Mouse (Mus musculus): ENCODE measurements at regions not wholly inside any gene's neighbourhood (a gene's known extent, or its start where the extent isn't known, plus 50 kb on each side); places are given as distances from the start of the nearest gene placed in this dataset.
A peak's percentile ranks its signal among the peaks of the same experiment; 100 is the strongest.

DNA sequence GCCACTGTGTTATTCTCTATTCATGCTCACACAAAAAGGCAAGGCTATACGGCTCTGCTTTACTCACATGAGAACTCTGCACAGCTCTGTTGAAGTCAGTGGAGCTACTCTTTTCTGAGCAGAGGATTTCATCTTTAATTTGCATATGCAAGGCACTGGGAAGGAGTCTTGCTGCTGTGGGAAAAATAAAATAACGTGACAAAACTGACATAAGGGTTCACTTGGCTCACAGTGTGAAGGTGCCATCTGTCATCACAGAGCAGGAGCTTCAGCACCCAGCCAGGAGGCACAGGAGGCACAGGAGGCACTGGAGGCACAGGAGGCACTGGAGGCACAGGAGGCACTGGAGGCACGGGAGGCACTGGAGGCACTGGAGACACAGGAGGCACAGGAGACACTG, 83.9 kb upstream of the Lhx8 start:
- WGBS: 54% methylated on average over 3 of the region's 3 CpGs
- Histone ChIP-seq H3K9me3 (ENCODE audit: control insufficient read depth, low read length) (no peaks in the 10 kb centered on the region), H3K4me1 (ENCODE audit: control insufficient read depth, insufficient read depth, low read depth, low read length) (no peaks in the 10 kb centered on the region), H3K4me2 (ENCODE audit: low read length) (no peak overlapping the region), H3K27ac (ENCODE audit: low read depth, low read length) (no peak overlapping the region), H3K4me3 (ENCODE audit: low read length) (no peak overlapping the region), H3K27me3 (replicated peaks; ENCODE audit: control insufficient read depth, insufficient read depth, low read length) (no peaks in the 10 kb centered on the region), H3K9ac (ENCODE audit: low read depth, low read length) (no peak overlapping the region), H3K36me3 (ENCODE audit: control insufficient read depth, insufficient read depth, low read length) (no peaks in the 10 kb centered on the region)
- no peak for ATAC-seq

DNA sequence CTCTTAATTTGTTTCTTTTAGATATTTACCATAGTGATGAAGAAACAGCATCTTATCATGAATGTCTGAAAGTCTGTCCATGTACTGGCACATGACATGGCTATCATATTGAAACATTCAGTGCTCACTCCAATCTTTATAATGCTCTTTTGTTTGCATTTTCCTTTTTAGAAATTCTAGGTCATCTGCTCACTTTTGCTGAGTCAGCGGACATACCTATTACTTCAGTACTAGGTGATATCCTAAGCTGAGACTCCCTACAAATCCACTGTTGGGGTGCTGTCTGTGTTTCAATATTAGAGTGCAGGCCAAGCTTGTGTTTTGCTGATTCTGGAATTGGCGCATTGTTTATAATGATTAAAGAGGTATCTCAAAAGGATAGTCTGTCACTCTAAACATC, 79.8 kb upstream of the Lhx8 start:
- Histone ChIP-seq H3K36me3 (ENCODE audit: control insufficient read depth, insufficient read depth, low read length) (no peaks in the 10 kb centered on the region), H3K4me1 (ENCODE audit: control insufficient read depth, insufficient read depth, low read depth, low read length) (no peaks in the 10 kb centered on the region), H3K4me3 (ENCODE audit: low read length) (no peak overlapping the region), H3K4me2 (ENCODE audit: low read length) (no peak overlapping the region), H3K9ac (ENCODE audit: low read depth, low read length) (no peak overlapping the region), H3K27ac (ENCODE audit: low read depth, low read length) (no peak overlapping the region), H3K9me3 (ENCODE audit: control insufficient read depth, low read length) (no peaks in the 10 kb centered on the region), H3K27me3 (replicated peaks; ENCODE audit: control insufficient read depth, insufficient read depth, low read length) (no peaks in the 10 kb centered on the region)
- 93% methylated on average over 2 of the region's 2 CpGs for WGBS
- no peak for ATAC-seq

DNA sequence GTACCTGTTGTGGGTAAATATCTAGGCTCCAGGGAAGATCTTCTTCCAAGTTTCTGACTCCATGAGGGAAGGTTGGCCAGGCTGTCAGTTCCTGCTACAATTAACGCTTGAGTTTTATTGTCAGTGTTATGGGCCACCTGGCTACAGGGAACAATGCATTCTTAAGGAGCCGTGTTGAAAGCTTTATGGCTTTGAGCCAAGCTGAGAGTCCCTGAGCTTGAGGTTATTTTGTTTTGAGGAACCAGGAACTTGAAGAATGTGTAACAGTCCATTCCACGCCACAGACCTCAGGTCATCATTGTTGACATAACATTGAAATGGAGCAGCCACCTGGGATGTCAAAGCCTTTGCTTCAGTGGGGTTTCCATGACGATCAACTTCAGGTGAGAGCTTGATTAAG, 71.6 kb upstream of the Lhx8 start:
- Histone ChIP-seq H3K4me2 (ENCODE audit: low read length) (no peak overlapping the region), H3K4me1 (ENCODE audit: control insufficient read depth, insufficient read depth, low read depth, low read length) (no peaks in the 10 kb centered on the region), H3K36me3 (ENCODE audit: control insufficient read depth, insufficient read depth, low read length) (no peaks in the 10 kb centered on the region), H3K9ac (ENCODE audit: low read depth, low read length) (no peak overlapping the region), H3K27me3 (replicated peaks; ENCODE audit: control insufficient read depth, insufficient read depth, low read length) (no peaks in the 10 kb centered on the region), H3K27ac (ENCODE audit: low read depth, low read length) (no peak overlapping the region), H3K9me3 (ENCODE audit: control insufficient read depth, low read length) (no peaks in the 10 kb centered on the region), H3K4me3 (ENCODE audit: low read length) (no peak overlapping the region)
- 56% methylated on average over 4 of the region's 4 CpGs for WGBS
- ATAC-seq: no peak

DNA sequence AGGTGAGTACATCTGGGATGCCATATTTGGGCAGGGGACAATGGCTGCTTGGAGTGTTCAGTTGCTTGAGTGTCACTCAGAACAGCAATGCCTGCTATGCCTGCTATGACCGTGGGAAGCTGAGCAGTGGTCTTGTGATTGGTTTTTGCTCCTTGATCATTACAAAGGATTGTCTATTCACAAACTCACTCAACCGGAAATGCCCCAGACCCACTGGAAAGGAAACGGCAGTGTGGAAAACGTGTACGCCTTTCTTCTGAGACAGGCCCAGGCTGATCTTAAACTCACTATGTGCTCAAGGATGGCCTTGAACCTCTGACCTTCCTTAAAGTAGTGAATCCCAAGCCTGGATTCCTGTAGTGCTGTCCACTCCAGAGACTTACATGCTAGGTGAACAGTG, 63.2 kb upstream of the Lhx8 start:
- no peak overlapping the region for H3K4me3 ChIP-seq (ENCODE audit: low read length)
- H3K4me2 ChIP-seq (ENCODE audit: low read length): no peak overlapping the region
- no peak overlapping the region for H3K9ac ChIP-seq (ENCODE audit: low read depth, low read length)
- ATAC-seq: no peak
- no peaks in the 10 kb centered on the region for H3K36me3 ChIP-seq (ENCODE audit: control insufficient read depth, insufficient read depth, low read length)
- H3K9me3 ChIP-seq (ENCODE audit: control insufficient read depth, low read length): no peaks in the 10 kb centered on the region
- WGBS: 52% methylated on average over 5 of the region's 5 CpGs
- H3K4me1 ChIP-seq (ENCODE audit: control insufficient read depth, insufficient read depth, low read depth, low read length): no peaks in the 10 kb centered on the region
- no peak overlapping the region for H3K27ac ChIP-seq (ENCODE audit: low read depth, low read length)
- no peaks in the 10 kb centered on the region for H3K27me3 ChIP-seq (replicated peaks; ENCODE audit: control insufficient read depth, insufficient read depth, low read length)

DNA sequence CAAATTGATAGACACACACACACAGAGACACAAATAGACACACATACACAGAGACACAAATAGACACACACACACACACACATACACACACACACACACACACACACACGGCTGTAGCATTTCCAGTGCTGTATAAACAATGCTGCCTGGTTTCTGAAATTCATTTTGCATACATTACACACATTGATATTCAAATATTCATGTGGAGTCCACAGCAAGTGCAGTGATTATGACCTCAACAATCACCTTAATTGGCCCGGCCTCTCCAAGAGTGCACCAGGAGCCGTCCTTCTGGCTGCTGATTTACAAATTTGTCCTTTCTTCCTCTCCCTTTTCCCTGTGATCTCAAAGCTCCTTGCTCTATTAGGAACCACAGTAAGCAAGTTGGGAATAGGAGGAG, 61.2 kb upstream of the Lhx8 start:
- 0 out of 2 replicates have a peak, but pooled peaks have one; percentile 24 for ATAC-seq
- Histone ChIP-seq H3K27me3 (replicated peaks; ENCODE audit: control insufficient read depth, insufficient read depth, low read length) (no peaks in the 10 kb centered on the region), H3K4me3 (ENCODE audit: low read length) (no peak overlapping the region), H3K36me3 (ENCODE audit: control insufficient read depth, insufficient read depth, low read length) (no peaks in the 10 kb centered on the region), H3K9ac (ENCODE audit: low read depth, low read length) (no peak overlapping the region), H3K4me1 (ENCODE audit: control insufficient read depth, insufficient read depth, low read depth, low read length) (no peaks in the 10 kb centered on the region), H3K9me3 (ENCODE audit: control insufficient read depth, low read length) (no peaks in the 10 kb centered on the region), H3K4me2 (ENCODE audit: low read length) (no peak overlapping the region), H3K27ac (ENCODE audit: low read depth, low read length) (no peak overlapping the region)
- 34% methylated on average over 3 of the region's 3 CpGs for whole genome bisulfite sequencing

DNA sequence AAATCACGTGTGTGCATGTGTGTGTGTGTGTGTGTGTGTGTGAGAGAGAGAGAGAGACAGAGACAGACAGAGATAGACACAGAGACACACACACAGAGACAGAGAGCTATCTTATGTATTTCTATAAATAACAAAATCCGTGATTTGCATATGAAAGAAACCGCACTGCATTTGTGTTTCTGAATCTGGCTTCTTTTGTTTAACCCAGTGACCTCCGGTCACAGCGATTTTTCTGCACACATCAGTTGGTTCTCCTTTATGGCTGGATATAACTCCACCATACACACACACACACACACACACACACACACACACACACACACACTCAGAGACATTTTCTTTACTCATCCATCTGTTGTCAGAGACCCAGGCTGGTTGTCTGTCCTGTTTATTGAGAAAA, 58.2 kb upstream of the Lhx8 start:
- 38% methylated on average over 5 of the region's 5 CpGs for WGBS
- no peak overlapping the region for H3K9ac ChIP-seq (ENCODE audit: low read depth, low read length)

DNA sequence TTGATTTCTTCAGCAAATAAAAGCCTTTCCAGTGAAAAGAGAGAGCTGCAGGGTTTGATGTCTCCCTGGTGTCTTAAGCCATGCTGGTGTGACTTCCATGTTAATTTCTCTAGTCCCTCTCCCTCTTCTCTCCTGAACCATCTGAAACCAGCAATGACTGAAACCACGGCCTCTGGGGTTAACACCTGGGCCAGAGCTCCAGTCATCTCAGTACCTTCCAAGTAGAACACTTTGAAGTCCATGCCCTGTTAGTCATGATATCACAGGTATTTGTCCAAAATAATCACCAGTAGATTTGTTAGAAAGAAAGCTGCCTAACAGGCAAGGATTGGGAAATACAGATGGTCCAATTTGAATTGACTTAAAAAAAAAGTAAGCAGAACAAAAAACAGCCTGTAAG, 56.8 kb upstream of the Lhx8 start:
- Histone ChIP-seq H3K4me1 (ENCODE audit: control insufficient read depth, insufficient read depth, low read depth, low read length) (peaks cover 5% of the 10 kb centered on the region), H3K27ac (ENCODE audit: low read depth, low read length) (no peak overlapping the region), H3K27me3 (replicated peaks; ENCODE audit: control insufficient read depth, insufficient read depth, low read length) (no peaks in the 10 kb centered on the region), H3K36me3 (ENCODE audit: control insufficient read depth, insufficient read depth, low read length) (no peaks in the 10 kb centered on the region), H3K9ac (ENCODE audit: low read depth, low read length) (no peak overlapping the region), H3K4me2 (ENCODE audit: low read length) (no peak overlapping the region), H3K9me3 (ENCODE audit: control insufficient read depth, low read length) (no peaks in the 10 kb centered on the region), H3K4me3 (ENCODE audit: low read length) (no peak overlapping the region)
- no peak for ATAC-seq
- 60% methylated on average over 1 of the region's 1 CpGs for WGBS

More for the DNA sequence above, 58.2 kb upstream of the Lhx8 start:
- no peaks in the 10 kb centered on the region for H3K9me3 ChIP-seq (ENCODE audit: control insufficient read depth, low read length)
- ATAC-seq: no peak
- peaks cover 5% of the 10 kb centered on the region for H3K4me1 ChIP-seq (ENCODE audit: control insufficient read depth, insufficient read depth, low read depth, low read length)
- no peak overlapping the region for H3K4me2 ChIP-seq (ENCODE audit: low read length)
- H3K36me3 ChIP-seq (ENCODE audit: control insufficient read depth, insufficient read depth, low read length): no peaks in the 10 kb centered on the region
- H3K27ac ChIP-seq (ENCODE audit: low read depth, low read length): no peak overlapping the region
- no peak overlapping the region for H3K4me3 ChIP-seq (ENCODE audit: low read length)
- no peaks in the 10 kb centered on the region for H3K27me3 ChIP-seq (replicated peaks; ENCODE audit: control insufficient read depth, insufficient read depth, low read length)

DNA sequence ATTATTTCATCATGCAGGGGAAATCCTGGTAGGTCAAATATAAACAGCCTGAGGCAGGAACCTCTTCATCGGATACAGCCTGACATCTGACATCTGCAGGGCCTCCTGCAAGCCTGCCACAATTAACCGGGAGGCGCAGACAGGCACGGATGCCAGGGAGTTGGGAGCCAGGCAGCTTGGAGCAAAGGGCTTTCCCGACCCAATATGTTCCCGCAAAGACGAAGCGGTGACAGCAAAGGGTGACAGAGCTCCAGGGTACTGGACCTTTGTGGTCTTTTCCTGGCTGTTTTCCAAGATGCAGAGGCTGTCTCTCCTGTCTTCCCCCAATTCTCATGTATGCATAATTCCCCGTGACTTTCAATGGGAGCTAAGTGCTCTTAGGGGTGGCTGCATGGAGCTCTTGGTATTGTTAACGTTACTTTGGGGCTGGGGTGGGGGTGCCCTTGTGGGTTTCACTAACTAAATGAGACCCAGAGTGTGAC, 55.4 kb upstream of the Lhx8 start:
- no peaks in the 10 kb centered on the region for H3K27me3 ChIP-seq (replicated peaks; ENCODE audit: control insufficient read depth, insufficient read depth, low read length)
- no peak overlapping the region for H3K9ac ChIP-seq (ENCODE audit: low read depth, low read length)
- WGBS: 14% methylated on average over 10 of the region's 10 CpGs
- H3K9me3 ChIP-seq (ENCODE audit: control insufficient read depth, low read length): no peaks in the 10 kb centered on the region
- no peak overlapping the region for H3K4me2 ChIP-seq (ENCODE audit: low read length)
- H3K4me3 ChIP-seq (ENCODE audit: low read length): no peak overlapping the region
- ATAC-seq: peak; percentile 70
- no peak overlapping the region for H3K27ac ChIP-seq (ENCODE audit: low read depth, low read length)
- H3K4me1 ChIP-seq (ENCODE audit: control insufficient read depth, insufficient read depth, low read depth, low read length): peaks cover 5% of the 10 kb centered on the region
- H3K36me3 ChIP-seq (ENCODE audit: control insufficient read depth, insufficient read depth, low read length): no peaks in the 10 kb centered on the region

DNA sequence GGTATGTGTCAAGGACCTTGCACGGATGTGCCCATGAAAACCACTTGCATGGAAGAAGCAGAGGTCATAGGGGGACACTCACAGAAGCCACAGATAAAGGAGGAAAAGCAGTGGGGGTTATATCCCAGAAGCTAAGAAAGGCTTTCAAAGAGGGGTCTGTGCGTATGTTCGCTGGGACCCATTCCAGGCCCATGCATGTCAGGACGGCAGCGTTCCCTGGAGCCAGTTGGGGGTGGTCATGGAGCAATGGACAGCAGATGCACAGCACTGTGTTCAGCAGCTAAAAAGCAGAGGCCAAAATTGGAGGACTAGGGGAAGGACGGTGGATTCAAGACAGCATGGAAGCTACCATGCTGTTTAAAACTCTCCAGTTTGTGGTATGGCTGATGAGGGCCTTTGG, 52.4 kb upstream of the Lhx8 start:
- Histone ChIP-seq H3K27ac (ENCODE audit: low read depth, low read length) (no peak overlapping the region), H3K4me1 (ENCODE audit: control insufficient read depth, insufficient read depth, low read depth, low read length) (peaks cover 5% of the 10 kb centered on the region), H3K36me3 (ENCODE audit: control insufficient read depth, insufficient read depth, low read length) (no peaks in the 10 kb centered on the region), H3K9me3 (ENCODE audit: control insufficient read depth, low read length) (no peaks in the 10 kb centered on the region), H3K27me3 (replicated peaks; ENCODE audit: control insufficient read depth, insufficient read depth, low read length) (no peaks in the 10 kb centered on the region), H3K9ac (ENCODE audit: low read depth, low read length) (no peak overlapping the region), H3K4me2 (ENCODE audit: low read length) (no peak overlapping the region), H3K4me3 (ENCODE audit: low read length) (no peak overlapping the region)
- WGBS: 69% methylated on average over 6 of the region's 6 CpGs
- ATAC-seq: no peak

DNA sequence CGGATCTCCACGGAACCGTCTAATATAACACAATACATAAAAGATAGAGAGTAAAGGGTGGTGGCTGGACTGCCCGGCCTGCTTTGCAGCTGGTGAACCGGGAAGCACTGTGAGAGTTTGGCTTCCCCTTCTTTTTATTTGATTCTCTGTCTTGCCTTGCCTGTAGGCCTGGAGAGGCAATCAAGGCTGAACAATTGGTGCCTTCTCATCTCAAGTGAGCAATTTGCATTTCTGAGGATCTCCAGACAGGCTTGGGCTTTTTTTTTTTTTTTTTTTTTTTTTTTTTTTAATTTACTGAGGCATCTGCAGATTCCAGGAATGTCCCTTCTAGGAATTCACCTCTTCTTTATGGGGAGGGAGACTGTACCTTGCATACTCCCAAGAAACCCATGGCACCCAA, 51.1 kb upstream of the Lhx8 start:
- 17% methylated on average over 5 of the region's 5 CpGs for WGBS
- H3K27ac ChIP-seq (ENCODE audit: low read depth, low read length): no peak overlapping the region
- no peak for ATAC-seq
- H3K4me3 ChIP-seq (ENCODE audit: low read length): no peak overlapping the region
- no peaks in the 10 kb centered on the region for H3K9me3 ChIP-seq (ENCODE audit: control insufficient read depth, low read length)
- no peak overlapping the region for H3K9ac ChIP-seq (ENCODE audit: low read depth, low read length)
- H3K4me1 ChIP-seq (ENCODE audit: control insufficient read depth, insufficient read depth, low read depth, low read length): peaks cover 5% of the 10 kb centered on the region
- H3K4me2 ChIP-seq (ENCODE audit: low read length): no peak overlapping the region
- H3K27me3 ChIP-seq (replicated peaks; ENCODE audit: control insufficient read depth, insufficient read depth, low read length): no peaks in the 10 kb centered on the region
- H3K36me3 ChIP-seq (ENCODE audit: control insufficient read depth, insufficient read depth, low read length): no peaks in the 10 kb centered on the region

Measured in hindbrain, embryonic 16.5 days (tissue).